22 mouse cellular contexts compared by ENCODE assay signal in genomic region chr3:54832491-54832890, GRCm38 (mm10).
"Had no signal": no experiment of that assay in that cellular context is flagged by ENCODE, and none has a peak within 500 bp of the region (broad histone marks: within the 10 kb centered on the region; RNA-seq: fewer than 3 reads in every experiment).

No protein-coding gene starts in this region.

- DNase-seq: cerebellum, adult 9-11 months; cerebellum, postnatal 14 days; cerebellum, postnatal 25 days; cerebellum, postnatal 36 days; forebrain, postnatal 0 days; gastrocnemius, adult 2 months; gastrocnemius, postnatal 10 days; gastrocnemius, postnatal 14 days; gastrocnemius, postnatal 25 days; gastrocnemius, postnatal 36 days; heart, adult 18-20 months; heart, adult 2 months had no signal

- H3K4me1 ChIP-seq: embryonic facial prominence, embryonic 10.5 days; embryonic facial prominence, embryonic 15.5 days; forebrain, embryonic 10.5 days; forebrain, embryonic 12.5 days; forebrain, embryonic 15.5 days; heart, embryonic 10.5 days had no signal

- H3K4me3 ChIP-seq: embryonic facial prominence, embryonic 10.5 days; embryonic facial prominence, embryonic 12.5 days; embryonic facial prominence, embryonic 13.5 days; embryonic facial prominence, embryonic 15.5 days; erythroblast, embryonic 14.5 days; forebrain, embryonic 10.5 days; forebrain, embryonic 12.5 days; forebrain, embryonic 13.5 days; forebrain, embryonic 15.5 days; gastrocnemius, adult 2 months; heart, adult 2 months; heart, embryonic 10.5 days had no signal
